Mouse (Mus musculus) liver, embryonic 16.5 days (tissue): ENCODE measurements around the gene Zbtb20. TPM values are rescaled to one million over a fixed set of nuclear protein-coding genes. Genes with fewer than 3 reads are reported as not detected.

Experiments used
- ATAC-seq: fragments of 200-750 bp; cut with Nextera tagmentation; 2 replicates; pipeline ENCODE4 v1.8.0; 2017; ENCODE audit warnings: low read depth, mild to moderate bottlenecking, moderate number of reproducible peaks, moderate library complexity
- H3K27ac ChIP-seq: fragments of 300-500 bp; sonication (generic); 2 replicates; pipeline ENCODE4 v1.5.1; 2014; ENCODE audit warnings: mild to moderate bottlenecking, low read length
- H3K27me3 ChIP-seq: fragments of 300-500 bp; sonication (generic); 2 replicates; pipeline ENCODE4 v1.6.1; 2014; ENCODE audit warnings: low read depth, low read length, mixed read lengths; ENCODE audit not compliant: control insufficient read depth, insufficient read depth
- H3K36me3 ChIP-seq: fragments of 300-500 bp; sonication (generic); 2 replicates; pipeline ENCODE4 v1.6.1; 2014; ENCODE audit warnings: mild to moderate bottlenecking; ENCODE audit not compliant: control insufficient read depth, insufficient read depth
- H3K4me1 ChIP-seq: fragments of 300-500 bp; sonication (generic); 2 replicates; pipeline ENCODE4 v1.6.1; 2014; ENCODE audit warnings: low read depth, low read length, mixed read lengths; ENCODE audit not compliant: control insufficient read depth
- H3K4me2 ChIP-seq: fragments of 300-500 bp; sonication (generic); 2 replicates; pipeline ENCODE4 v1.6.1; 2014; ENCODE audit warnings: low read depth, low read length, mixed read lengths
- H3K4me3 ChIP-seq: fragments of 300-500 bp; sonication (generic); 2 replicates; pipeline ENCODE4 v1.5.1; 2014; ENCODE audit warnings: low read depth, mild to moderate bottlenecking, low read length
- H3K9ac ChIP-seq: fragments of 300-500 bp; sonication (generic); 2 replicates; pipeline ENCODE4 v1.6.1; 2014; ENCODE audit warnings: low read depth, low read length
- H3K9me3 ChIP-seq: fragments of 300-500 bp; sonication (generic); replicated peaks from 2 replicates; pipeline ENCODE4 v1.6.1; 2016; ENCODE audit warnings: low read length; ENCODE audit not compliant: control insufficient read depth
- WGBS: fragments of 180-500 bp; shearing (Covaris S2); extraction: QIAGEN DNeasy Blood & Tissue Kit; methylation state at CpG from one replicate; pipeline ENCODE4 v1.1.7; 2014; ENCODE audit not compliant: insufficient replicate concordance; 5-methylcytosine and 5-hydroxymethylcytosine counted together
- polyA plus RNA-seq: library from polyadenylated mRNA; unstranded; fragments of >200 nt; fragmentation: Nextera tagmentation; extraction: Ambion mirVana; gene quantifications from 2 replicates; pipeline ENCODE4 v1.2.1, GENCODE M21; 2015

Gene Zbtb20
- polyA plus RNA-seq, 1 experiment from 2014 or later = 5.7 TPM

DNA sequence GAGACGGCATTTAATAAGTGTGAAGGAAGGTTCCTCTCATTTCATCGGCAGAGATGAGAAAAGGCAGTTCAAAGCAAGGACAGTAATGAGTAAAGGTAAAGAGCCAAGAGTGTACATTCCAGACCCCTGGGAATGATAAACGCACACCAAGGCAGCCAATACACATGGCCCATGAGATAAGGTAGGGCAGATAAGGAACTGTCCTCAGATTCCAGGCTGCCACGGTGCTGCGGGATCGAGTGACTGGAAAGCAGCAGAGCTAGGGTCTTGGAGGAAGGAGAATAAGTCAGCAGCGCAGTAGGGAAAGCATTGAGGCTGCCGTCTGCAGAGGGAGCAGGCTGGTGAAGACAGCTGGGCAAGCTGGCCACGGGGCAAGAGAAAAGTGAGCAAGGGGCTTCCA is 699.8 kb downstream of the Zbtb20 start:
- Histone ChIP-seq H3K4me2 (no peak overlapping the region), H3K9ac (no peak overlapping the region), H3K9me3 (no peaks in the 10 kb centered on the region), H3K36me3 (no peaks in the 10 kb centered on the region), H3K4me3 (no peak overlapping the region), H3K4me1 (no peaks in the 10 kb centered on the region), H3K27ac (no peak overlapping the region), H3K27me3 (no peaks in the 10 kb centered on the region)
- 43% methylated on average over 9 of the region's 9 CpGs for WGBS
- ATAC-seq = no peak

DNA sequence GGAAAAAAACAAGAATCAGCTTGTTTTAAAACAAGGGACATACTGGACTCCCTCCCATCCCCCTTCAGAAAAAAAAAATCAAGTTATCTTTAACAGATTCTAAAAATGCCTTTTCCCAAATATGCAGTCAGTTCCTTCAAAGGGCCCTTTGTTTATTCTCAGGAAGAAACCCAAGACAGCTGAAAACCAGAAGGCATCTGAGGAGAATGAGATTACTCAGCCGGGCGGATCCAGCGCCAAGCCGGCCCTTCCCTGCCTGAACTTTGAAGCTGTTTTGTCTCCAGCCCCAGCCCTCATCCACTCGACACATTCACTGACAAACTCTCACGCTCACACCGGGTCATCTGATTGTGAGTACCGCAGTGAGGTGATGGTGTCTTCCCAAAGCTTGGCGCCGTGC is 701.7 kb downstream of the Zbtb20 start:
- H3K4me1 ChIP-seq = no peaks in the 10 kb centered on the region
- no peak for ATAC-seq
- H3K36me3 ChIP-seq = no peaks in the 10 kb centered on the region
- no peak overlapping the region for H3K9ac ChIP-seq
- no peak overlapping the region for H3K27ac ChIP-seq
- H3K27me3 ChIP-seq = no peaks in the 10 kb centered on the region
- H3K9me3 ChIP-seq = no peaks in the 10 kb centered on the region
- H3K4me2 ChIP-seq = no peak overlapping the region
- no peak overlapping the region for H3K4me3 ChIP-seq
- whole genome bisulfite sequencing = 58% methylated on average over 10 of the region's 10 CpGs

DNA sequence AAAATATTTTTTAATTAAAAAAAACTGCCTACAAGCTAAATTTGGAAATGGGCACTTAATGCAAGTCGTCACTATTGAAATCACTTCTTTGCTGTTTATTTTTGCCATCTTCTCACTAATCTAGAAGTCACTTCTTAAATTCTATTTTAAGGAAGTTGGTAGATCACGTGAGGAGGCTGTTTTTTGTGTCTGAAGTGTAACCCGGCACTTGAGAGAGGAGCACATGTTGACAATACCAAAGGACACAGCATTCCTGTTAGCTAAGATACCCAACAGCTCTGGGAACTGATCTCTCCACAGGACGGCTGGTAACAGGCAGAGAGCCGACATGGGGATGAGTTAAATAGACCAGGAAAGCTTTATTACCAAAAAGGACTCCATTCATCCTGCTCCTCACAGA is 702.7 kb downstream of the Zbtb20 start:
- H3K27me3 ChIP-seq = no peaks in the 10 kb centered on the region
- 37% methylated on average over 5 of the region's 5 CpGs for WGBS
- no peak for ATAC-seq
- no peaks in the 10 kb centered on the region for H3K9me3 ChIP-seq
- H3K4me2 ChIP-seq = no peak overlapping the region
- no peak overlapping the region for H3K4me3 ChIP-seq
- H3K36me3 ChIP-seq = no peaks in the 10 kb centered on the region
- no peaks in the 10 kb centered on the region for H3K4me1 ChIP-seq
- no peak overlapping the region for H3K9ac ChIP-seq
- no peak overlapping the region for H3K27ac ChIP-seq

DNA sequence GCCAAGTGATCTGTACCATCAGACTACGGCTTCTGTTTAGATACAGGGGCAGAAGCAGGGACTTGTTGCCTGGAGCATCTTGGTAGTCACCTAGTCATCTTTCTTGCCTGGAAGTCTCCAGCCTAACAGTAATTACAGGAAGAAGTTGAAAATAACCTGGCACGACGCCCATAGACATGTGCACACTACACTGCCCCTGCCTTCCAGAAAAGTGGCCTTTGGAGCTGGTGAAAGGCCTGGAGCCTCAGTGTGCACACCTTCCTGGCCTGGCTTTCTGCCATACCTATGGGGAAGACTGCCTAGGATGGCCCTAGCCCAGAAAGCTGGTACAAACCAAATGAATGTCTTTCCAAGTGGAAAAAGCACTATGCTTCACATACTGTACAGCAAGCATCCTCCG is 703.4 kb downstream of the Zbtb20 start:
- 48% methylated on average over 4 of the region's 4 CpGs for WGBS
- H3K9ac ChIP-seq = no peak overlapping the region
- no peak overlapping the region for H3K27ac ChIP-seq
- H3K27me3 ChIP-seq = no peaks in the 10 kb centered on the region
- H3K9me3 ChIP-seq = no peaks in the 10 kb centered on the region
- H3K4me3 ChIP-seq = no peak overlapping the region
- H3K4me2 ChIP-seq = no peak overlapping the region
- H3K36me3 ChIP-seq = no peaks in the 10 kb centered on the region
- H3K4me1 ChIP-seq = no peaks in the 10 kb centered on the region
- ATAC-seq = no peak

DNA sequence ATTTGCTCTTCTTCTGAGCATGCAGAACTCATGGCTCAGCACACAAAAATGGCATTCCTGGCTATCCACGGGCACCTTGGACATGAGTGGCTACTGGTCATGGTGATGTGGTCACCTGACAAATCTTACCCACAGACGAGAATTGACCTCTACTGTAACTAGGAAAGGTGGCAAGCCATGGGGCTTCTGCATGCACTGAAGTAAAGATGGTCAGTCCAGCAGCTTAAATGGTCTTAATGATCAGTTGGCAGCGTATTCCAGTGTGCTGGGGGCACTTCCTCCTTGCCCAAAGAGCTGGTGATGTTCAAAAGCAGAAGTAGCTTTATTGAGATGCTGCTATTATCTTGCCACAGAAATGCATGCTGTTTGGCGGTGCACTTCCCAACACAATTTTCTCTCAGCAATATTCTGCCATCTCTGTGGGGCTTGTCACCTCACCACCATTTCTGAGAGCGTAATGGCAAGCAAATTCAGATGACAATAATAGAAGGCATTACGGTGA is 704.7 kb downstream of the Zbtb20 start:
- no peak overlapping the region for H3K9ac ChIP-seq
- no peak overlapping the region for H3K4me2 ChIP-seq
- 57% methylated on average over 6 of the region's 6 CpGs for WGBS
- no peak for ATAC-seq
- H3K9me3 ChIP-seq = no peaks in the 10 kb centered on the region
- no peaks in the 10 kb centered on the region for H3K4me1 ChIP-seq
- H3K4me3 ChIP-seq = no peak overlapping the region
- no peaks in the 10 kb centered on the region for H3K27me3 ChIP-seq
- no peak overlapping the region for H3K27ac ChIP-seq
- H3K36me3 ChIP-seq = no peaks in the 10 kb centered on the region

DNA sequence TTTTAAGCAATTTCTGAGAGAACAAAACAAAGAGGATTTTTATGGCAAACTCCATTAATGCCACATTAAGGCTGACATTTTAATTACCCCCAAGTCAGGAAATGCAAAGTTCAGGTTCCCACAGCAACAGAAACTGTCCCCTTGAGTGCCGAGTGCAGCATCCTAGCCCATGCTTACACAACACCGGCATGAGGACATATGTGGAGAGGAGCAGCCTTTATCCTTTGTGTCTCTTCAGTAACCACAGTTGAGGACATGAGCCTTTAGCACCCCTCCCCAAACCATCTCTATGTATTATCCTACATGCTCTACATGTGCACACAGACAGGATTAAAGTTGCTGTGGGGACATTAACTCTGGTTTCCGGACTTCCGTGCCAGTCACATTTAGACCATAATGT is 705.9 kb downstream of the Zbtb20 start:
- no peaks in the 10 kb centered on the region for H3K4me1 ChIP-seq
- no peaks in the 10 kb centered on the region for H3K9me3 ChIP-seq
- no peak overlapping the region for H3K4me3 ChIP-seq
- no peaks in the 10 kb centered on the region for H3K27me3 ChIP-seq
- no peaks in the 10 kb centered on the region for H3K36me3 ChIP-seq
- H3K9ac ChIP-seq = no peak overlapping the region
- no peak for ATAC-seq
- no peak overlapping the region for H3K4me2 ChIP-seq
- H3K27ac ChIP-seq = no peak overlapping the region
- WGBS = 76% methylated on average over 4 of the region's 4 CpGs

DNA sequence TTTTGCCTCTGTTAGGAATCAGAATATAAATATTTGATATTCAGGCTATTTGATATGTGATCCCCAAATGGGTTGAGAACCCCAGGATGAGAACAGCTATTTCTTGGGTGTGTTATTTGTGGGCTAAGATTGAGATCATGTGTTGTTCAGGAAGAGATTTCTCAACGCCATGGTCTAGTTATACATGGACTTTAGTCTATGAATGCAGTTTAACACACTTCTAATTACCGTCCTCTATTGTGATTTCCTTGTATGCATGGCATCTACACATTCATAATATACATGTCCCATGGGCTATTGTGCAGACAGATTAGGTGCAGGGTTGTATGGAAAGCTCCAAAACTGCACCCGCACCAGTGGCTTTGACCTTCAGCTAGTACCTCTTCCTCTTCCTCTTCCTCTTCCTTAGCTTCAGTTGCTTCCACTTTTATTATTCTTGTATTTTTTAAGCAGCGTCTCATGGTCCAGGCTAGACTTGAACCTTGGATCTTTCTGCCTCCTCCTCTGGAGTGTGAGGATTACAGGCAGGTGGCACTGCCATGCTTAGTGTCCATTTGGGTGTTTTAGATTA is 711.3 kb downstream of the Zbtb20 start:
- ATAC-seq = no peak
- Histone ChIP-seq H3K9ac (no peak overlapping the region), H3K4me2 (no peak overlapping the region), H3K9me3 (no peaks in the 10 kb centered on the region), H3K4me3 (no peak overlapping the region), H3K27ac (no peak overlapping the region), H3K4me1 (no peaks in the 10 kb centered on the region), H3K27me3 (no peaks in the 10 kb centered on the region), H3K36me3 (no peaks in the 10 kb centered on the region)
- 31% methylated on average over 4 of the region's 4 CpGs for WGBS

DNA sequence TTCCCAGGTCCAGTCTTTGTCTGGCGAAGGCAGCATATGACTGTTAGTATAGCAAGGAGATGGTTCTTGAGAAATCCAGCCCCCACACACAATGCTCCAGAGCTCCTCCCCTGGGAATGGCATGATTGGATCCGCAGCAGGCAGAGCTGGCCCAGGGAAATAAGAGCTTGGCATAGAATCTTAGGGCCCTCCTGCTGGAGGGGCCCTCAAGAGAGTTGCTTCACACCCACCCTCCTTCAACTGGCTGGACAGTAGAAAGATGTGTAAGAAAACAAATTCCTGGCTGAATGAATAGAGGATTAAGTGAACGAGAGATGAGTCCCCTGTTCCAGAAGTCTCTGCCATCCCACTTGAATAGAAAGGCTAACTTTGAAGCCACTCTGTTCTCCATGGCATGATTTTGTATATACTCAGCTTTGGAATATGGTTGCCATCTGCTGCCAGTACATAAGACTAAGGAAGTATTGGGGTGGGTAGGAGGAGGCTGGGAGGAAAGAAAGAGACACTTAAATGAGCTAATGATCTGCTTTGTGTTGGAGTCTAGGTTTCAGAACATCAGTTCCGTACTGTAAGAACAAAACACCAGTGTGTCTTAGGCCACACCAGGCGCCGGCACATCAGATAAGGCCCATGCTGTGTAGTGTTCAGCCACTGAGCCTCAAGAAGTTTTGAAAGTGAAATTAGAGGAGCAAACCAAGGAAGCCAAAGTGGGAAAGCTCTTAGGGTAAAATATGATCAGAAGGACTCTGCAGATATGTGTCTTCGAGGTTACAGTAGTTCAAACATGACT is 715.2 kb downstream of the Zbtb20 start:
- Histone ChIP-seq H3K27ac (no peak overlapping the region), H3K4me2 (no peak overlapping the region), H3K36me3 (no peaks in the 10 kb centered on the region), H3K9me3 (no peaks in the 10 kb centered on the region), H3K4me1 (no peaks in the 10 kb centered on the region), H3K4me3 (no peak overlapping the region), H3K27me3 (no peaks in the 10 kb centered on the region), H3K9ac (no peak overlapping the region)
- no peak for ATAC-seq
- 57% methylated on average over 7 of the region's 7 CpGs for WGBS

DNA sequence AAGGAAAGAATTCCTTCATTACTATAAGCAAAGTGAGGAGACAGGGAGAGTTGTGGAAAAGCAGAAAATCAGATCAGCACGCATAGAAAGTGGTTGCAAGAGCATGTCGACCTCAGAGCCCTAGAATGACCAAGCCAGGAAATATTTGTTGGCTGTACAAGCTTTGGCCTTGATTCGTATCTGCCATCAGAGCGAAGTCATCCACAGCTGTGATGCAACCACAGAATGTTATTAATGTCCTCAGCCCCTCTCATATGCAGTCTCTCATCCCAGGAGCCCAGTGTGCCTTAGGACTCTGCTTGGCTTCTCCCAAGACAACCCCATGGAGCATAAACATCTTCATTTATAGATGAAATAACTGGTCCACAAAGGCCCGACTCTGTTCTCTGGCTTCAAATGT is 716.4 kb downstream of the Zbtb20 start:
- WGBS = 53% methylated on average over 5 of the region's 5 CpGs
- H3K27me3 ChIP-seq = no peaks in the 10 kb centered on the region
- H3K4me2 ChIP-seq = no peak overlapping the region
- no peak overlapping the region for H3K9ac ChIP-seq
- no peaks in the 10 kb centered on the region for H3K9me3 ChIP-seq
- no peaks in the 10 kb centered on the region for H3K36me3 ChIP-seq
- ATAC-seq = no peak
- no peaks in the 10 kb centered on the region for H3K4me1 ChIP-seq
- H3K27ac ChIP-seq = no peak overlapping the region
- no peak overlapping the region for H3K4me3 ChIP-seq
